Mouse (Mus musculus) stomach, postnatal 0 days (tissue): ENCODE data around the gene Grhpr. TPM values are rescaled to one million over a fixed set of nuclear protein-coding genes. Genes with fewer than 3 reads are reported as not detected.

Experiments used
- ATAC-seq: fragments of 200-750 bp; cut with Nextera tagmentation; 2 replicates; pipeline ENCODE4 v1.8.0; 2017; ENCODE audit not compliant: low FRiP score, low TSS enrichment
- DNase-seq: peaks from one replicate; pipeline ENCODE4 v3.0.0-alpha.2; 2016; ENCODE audit warnings: low spot score
- H3K27ac ChIP-seq: fragments of 300-500 bp; sonication (generic); replicated peaks from 2 replicates; pipeline ENCODE4 v1.5.1; 2014; ENCODE audit warnings: mild to moderate bottlenecking, control low read depth
- H3K27me3 ChIP-seq: fragments of 300-500 bp; sonication (generic); 2 replicates; pipeline ENCODE4 v1.6.1; 2014; ENCODE audit warnings: low read length; ENCODE audit not compliant: control insufficient read depth, insufficient read depth
- H3K36me3 ChIP-seq: fragments of 300-500 bp; sonication (generic); 2 replicates; pipeline ENCODE4 v1.6.1; 2014; ENCODE audit warnings: low read length, mixed read lengths; ENCODE audit not compliant: control insufficient read depth, insufficient read depth
- H3K4me1 ChIP-seq: fragments of 300-500 bp; sonication (generic); replicated peaks from 2 replicates; pipeline ENCODE4 v1.6.1; 2014; ENCODE audit warnings: antibody characterized with exemption; ENCODE audit not compliant: control insufficient read depth, insufficient read depth
- H3K4me2 ChIP-seq: fragments of 300-500 bp; sonication (generic); replicated peaks from 2 replicates; pipeline ENCODE4 v1.6.1; 2014; ENCODE audit warnings: low read depth, mild to moderate bottlenecking, control low read depth, moderate library complexity
- H3K4me3 ChIP-seq: fragments of 300-500 bp; sonication (generic); 2 replicates; pipeline ENCODE4 v1.5.1; 2014; ENCODE audit warnings: low read depth, low read length, control low read depth
- H3K9ac ChIP-seq: fragments of 300-500 bp; sonication (generic); 2 replicates; pipeline ENCODE4 v1.6.1; 2014; ENCODE audit warnings: mild to moderate bottlenecking, low read length, control low read depth, mixed read lengths
- H3K9me3 ChIP-seq: fragments of 300-500 bp; sonication (generic); 2 replicates; pipeline ENCODE4 v1.6.1; 2016; ENCODE audit warnings: low read length; ENCODE audit not compliant: control insufficient read depth
- CTCF ChIP-seq: IDR thresholded peaks from 2 replicates; pipeline ENCODE4 v1.5.1; 2016; ENCODE audit warnings: antibody characterized with exemption, low read depth, mild to moderate bottlenecking, moderate library complexity
- EP300 ChIP-seq: optimal IDR thresholded peaks from 2 replicates; pipeline ENCODE3; 2016; ENCODE audit warnings: antibody characterized with exemption
- WGBS: fragments of 180-500 bp; shearing (Covaris S2); extraction: QIAGEN DNeasy Blood & Tissue Kit; methylation state at CpG from one replicate; pipeline ENCODE4 v1.1.7; 2014; 5-methylcytosine and 5-hydroxymethylcytosine counted together
- polyA plus RNA-seq: library from polyadenylated mRNA; unstranded; fragments of >200 nt; fragmentation: Nextera tagmentation; extraction: Ambion mirVana; gene quantifications from 2 replicates; pipeline ENCODE4 v1.2.1, GENCODE M21; 2015

The Grhpr gene
- polyA plus RNA-seq, 1 experiment from 2014 or later: 57.3 TPM

GRCm38 (mm10) chr4:44976921-44977710 is 4.1 kb upstream of the Grhpr start:
- TF ChIP-seq EP300 (no peak), CTCF (no peak; the same call in 1 of the 2 replicates)
- Histone ChIP-seq H3K36me3 (no peaks in the 10 kb centered on the region), H3K27ac (no peak overlapping the region), H3K9ac (no peak overlapping the region), H3K9me3 (no peaks in the 10 kb centered on the region), H3K4me2 (no peak overlapping the region), H3K27me3 (no peaks in the 10 kb centered on the region), H3K4me1 (no peaks in the 10 kb centered on the region; the same call in 1 of the 2 replicates), H3K4me3 (no peak overlapping the region)
- no peak for ATAC-seq
- DNase-seq: no peak
- WGBS: 85% methylated on average over 10 of the region's 10 CpGs

GRCm38 (mm10) chr4:44978175-44978574 is 3.0 kb upstream of the Grhpr start:
- ATAC-seq (no peak), DNase-seq (no peak)
- no peak overlapping the region for H3K9ac ChIP-seq
- H3K4me3 ChIP-seq: no peak overlapping the region
- H3K4me2 ChIP-seq: no peak overlapping the region
- 49% methylated on average over 5 of the region's 5 CpGs for WGBS
- H3K27me3 ChIP-seq: no peaks in the 10 kb centered on the region
- H3K4me1 ChIP-seq: no peaks in the 10 kb centered on the region; the same call in 1 of the 2 replicates
- no peaks in the 10 kb centered on the region for H3K36me3 ChIP-seq
- no peak for TF ChIP-seq EP300
- TF ChIP-seq CTCF: no peak
- no peaks in the 10 kb centered on the region for H3K9me3 ChIP-seq
- H3K27ac ChIP-seq: no peak overlapping the region

GRCm38 (mm10) chr4:44979794-44980338 is 1.3 kb upstream of the Grhpr start:
- TF ChIP-seq EP300 (no peak), CTCF (no peak)
- no peak overlapping the region for H3K4me3 ChIP-seq
- H3K36me3 ChIP-seq: no peaks in the 10 kb centered on the region
- H3K27ac ChIP-seq: no peak overlapping the region
- ATAC-seq (no peak; the same call in 1 of the 2 replicates), DNase-seq (no peak)
- no peaks in the 10 kb centered on the region for H3K27me3 ChIP-seq
- 50% methylated on average over 7 of the region's 7 CpGs for WGBS
- no peaks in the 10 kb centered on the region; the same call in 1 of the 2 replicates for H3K4me1 ChIP-seq
- H3K9me3 ChIP-seq: no peaks in the 10 kb centered on the region
- H3K4me2 ChIP-seq: no peak overlapping the region
- H3K9ac ChIP-seq: no peak overlapping the region

- no peaks in the 10 kb centered on the region for H3K27me3 ChIP-seq
- H3K4me2 ChIP-seq: peak overlapping the region; percentile 96
- H3K4me3 ChIP-seq: peak overlapping the region; percentile 60
- H3K4me1 ChIP-seq: no peaks in the 10 kb centered on the region; the same call in 1 of the 2 replicates
- no peaks in the 10 kb centered on the region for H3K36me3 ChIP-seq
- no peak for TF ChIP-seq CTCF
- TF ChIP-seq EP300: no peak
- 28% methylated on average over 5 of the region's 5 CpGs for WGBS
- no peaks in the 10 kb centered on the region for H3K9me3 ChIP-seq
- no peak for ATAC-seq
- peak overlapping the region; percentile 80 for H3K9ac ChIP-seq
- DNase-seq: no peak
- peak overlapping the region; percentile 83 for H3K27ac ChIP-seq
These were observed 736 bp downstream of the Grhpr start for GRCm38 (mm10) chr4:44981974-44982287.

- H3K4me3 ChIP-seq: no peak overlapping the region
- H3K27ac ChIP-seq: no peak overlapping the region
- H3K4me2 ChIP-seq: peak overlapping the region; percentile 96
- TF ChIP-seq EP300 (no peak), CTCF (no peak)
- ATAC-seq (no peak), DNase-seq (no peak)
- no peaks in the 10 kb centered on the region for H3K36me3 ChIP-seq
- no peaks in the 10 kb centered on the region for H3K9me3 ChIP-seq
- no peak overlapping the region for H3K9ac ChIP-seq
- H3K4me1 ChIP-seq: no peaks in the 10 kb centered on the region; the same call in 1 of the 2 replicates
- H3K27me3 ChIP-seq: no peaks in the 10 kb centered on the region
- 66% methylated on average over 11 of the region's 11 CpGs for WGBS
These were observed 1.4 kb downstream of the Grhpr start for GRCm38 (mm10) chr4:44982440-44983130.
